Mouse (Mus musculus) heart, postnatal 4 days (tissue): Measurements from ENCODE around the gene Ubxn2a. TPM values are rescaled to one million over a fixed set of nuclear protein-coding genes. Genes with fewer than 3 reads are reported as not detected.
"Not testable (repeated sequence)": the region's sequence is repeated elsewhere in the genome, so short reads cannot be mapped to it uniquely, and the experiment has no call there.

Experiments
- DNase-seq: peaks from one replicate; pipeline ENCODE4 v3.0.0; 2021
- total RNA-seq, 2 experiments: library from RNA; stranded (reverse); gene quantifications; 2 replicates each; pipeline ENCODE4 v1.2.3; 2021

Gene Ubxn2a
- 10 to 100 TPM; 44.9 to 49.0 TPM for total RNA-seq

GRCm38 (mm10) chr12:4906951-4907906 is at the start of gene Ubxn2a:
Gene Ubxn2a, minus strand, starts transcription at chr12:4907705.
- peak; percentile 97 for DNase-seq

GRCm38 (mm10) chr12:4953156-4953555 is 45.7 kb upstream of the Ubxn2a start:
- no peak for DNase-seq

- DNase-seq, result no peak
Measured at GRCm38 (mm10) chr12:4952272-4952671, 44.8 kb upstream of the Ubxn2a start.

- no peak for DNase-seq
Measured at GRCm38 (mm10) chr12:4930820-4931548, 23.5 kb upstream of the Ubxn2a start.

- no peak for DNase-seq
Measured at GRCm38 (mm10) chr12:4928197-4928596, 20.7 kb upstream of the Ubxn2a start.

- DNase-seq, result peak; percentile 60
Measured at GRCm38 (mm10) chr12:4917805-4918591, 10.5 kb upstream of the Ubxn2a start.

- peak; percentile 98 for DNase-seq
Measured at GRCm38 (mm10) chr12:4916994-4917804, 9.7 kb upstream of the Ubxn2a start, which contains the start of gene Atad2b. Gene Atad2b, plus strand, starts transcription at chr12:4917353.

- no peak for DNase-seq
Measured at GRCm38 (mm10) chr12:4914944-4915343, 7.4 kb upstream of the Ubxn2a start.

GRCm38 (mm10) chr12:4914441-4914840 is 6.9 kb upstream of the Ubxn2a start:
- no peak for DNase-seq

- peak; percentile 7 for DNase-seq
Measured at GRCm38 (mm10) chr12:4911716-4912115, 4.2 kb upstream of the Ubxn2a start.

- DNase-seq, result not testable (repeated sequence)
Measured at GRCm38 (mm10) chr12:4910496-4910895, 3.0 kb upstream of the Ubxn2a start.

- DNase-seq, result no peak
Measured at GRCm38 (mm10) chr12:4908391-4908790, 886 bp upstream of the Ubxn2a start.

- DNase-seq, result no peak
Measured at GRCm38 (mm10) chr12:4906476-4906875, 1.0 kb downstream of the Ubxn2a start.

- peak; percentile 11 for DNase-seq
Measured at GRCm38 (mm10) chr12:4905946-4906345, 1.6 kb downstream of the Ubxn2a start.

- no peak for DNase-seq
Measured at GRCm38 (mm10) chr12:4898024-4898423, 9.5 kb downstream of the Ubxn2a start.

- DNase-seq, result no peak
Measured at GRCm38 (mm10) chr12:4889891-4890290, 17.6 kb downstream of the Ubxn2a start.

- DNase-seq, result no peak
Measured at GRCm38 (mm10) chr12:4889251-4889650, 18.3 kb downstream of the Ubxn2a start.

GRCm38 (mm10) chr12:4888739-4889138 is 18.8 kb downstream of the Ubxn2a start:
- DNase-seq, result no peak

GRCm38 (mm10) chr12:4886581-4886980 is 20.9 kb downstream of the Ubxn2a start:
- DNase-seq, result not testable (repeated sequence)

GRCm38 (mm10) chr12:4885062-4885461 is 22.4 kb downstream of the Ubxn2a start:
- no peak for DNase-seq

GRCm38 (mm10) chr12:4882086-4882485 is 25.4 kb downstream of the Ubxn2a start:
- DNase-seq, result no peak

- no peak for DNase-seq
Measured at GRCm38 (mm10) chr12:4879048-4879447, 28.5 kb downstream of the Ubxn2a start.
